Mouse (Mus musculus) neural tube, embryonic 14.5 days (tissue): ENCODE measurements around the gene Lrwd1. TPM values are rescaled to one million over a fixed set of nuclear protein-coding genes. Genes with fewer than 3 reads are reported as not detected.

Experiments used
- ATAC-seq: fragments of 200-750 bp; cut with Nextera tagmentation; 2 replicates; pipeline ENCODE4 v1.8.0; 2017; ENCODE audit warnings: low read depth, mild to moderate bottlenecking, moderate TSS enrichment, moderate library complexity
- H3K27ac ChIP-seq: fragments of 300-500 bp; sonication (generic); 2 replicates; pipeline ENCODE4 v1.5.1; 2014; ENCODE audit warnings: low read depth, mild to moderate bottlenecking, control low read depth, low read length, moderate library complexity, mixed read lengths
- H3K27me3 ChIP-seq: fragments of 300-500 bp; sonication (generic); 2 replicates; pipeline ENCODE4 v1.6.1; 2014; ENCODE audit warnings: low read length; ENCODE audit not compliant: control insufficient read depth, insufficient read depth
- H3K36me3 ChIP-seq: fragments of 300-500 bp; sonication (generic); 2 replicates; pipeline ENCODE4 v1.6.1; 2014; ENCODE audit warnings: low read length, mixed read lengths; ENCODE audit not compliant: control insufficient read depth, insufficient read depth
- H3K4me1 ChIP-seq: fragments of 300-500 bp; sonication (generic); 2 replicates; pipeline ENCODE4 v1.6.1; 2014; ENCODE audit warnings: low read length; ENCODE audit not compliant: control insufficient read depth, insufficient read depth
- H3K4me2 ChIP-seq: fragments of 300-500 bp; sonication (generic); 2 replicates; pipeline ENCODE4 v1.6.1; 2014; ENCODE audit warnings: mild to moderate bottlenecking, low read depth, low read length, control low read depth
- H3K4me3 ChIP-seq: fragments of 300-500 bp; sonication (generic); 2 replicates; pipeline ENCODE4 v1.5.1; 2014; ENCODE audit warnings: low read depth, low read length, control low read depth, mixed read lengths
- H3K9ac ChIP-seq: fragments of 300-500 bp; sonication (generic); replicated peaks from 2 replicates; pipeline ENCODE4 v1.6.1; 2014; ENCODE audit warnings: low read depth, mild to moderate bottlenecking, control low read depth, low read length, mixed read lengths
- H3K9me3 ChIP-seq: fragments of 300-500 bp; sonication (generic); 2 replicates; pipeline ENCODE4 v1.6.1; 2016; ENCODE audit warnings: low read length; ENCODE audit not compliant: control insufficient read depth
- WGBS: fragments of 180-500 bp; shearing (Covaris S2); extraction: QIAGEN DNeasy Blood & Tissue Kit; methylation state at CpG from one replicate; pipeline ENCODE4 v1.1.7; 2014; 5-methylcytosine and 5-hydroxymethylcytosine counted together
- microRNA-seq: library from miRNA; unstranded; fragments of <30 nt; microRNA quantifications from one replicate; pipeline ENCODE4, GENCODE M21; 2016
- polyA plus RNA-seq: library from polyadenylated mRNA; unstranded; fragments of >200 nt; fragmentation: Nextera tagmentation; extraction: Ambion mirVana; gene quantifications from 2 replicates; pipeline ENCODE4 v1.2.1, GENCODE M21; 2014

Gene Lrwd1
- polyA plus RNA-seq, 1 experiment from 2014 or later = 17.5 TPM

- Histone ChIP-seq H3K9me3 (no peaks in the 10 kb centered on the region), H3K36me3 (no peaks in the 10 kb centered on the region), H3K4me3 (no peak overlapping the region), H3K27ac (no peak overlapping the region), H3K9ac (no peak overlapping the region), H3K4me2 (no peak overlapping the region), H3K27me3 (no peaks in the 10 kb centered on the region), H3K4me1 (no peaks in the 10 kb centered on the region)
- WGBS = 63% methylated on average over 11 of the region's 11 CpGs
- ATAC-seq = no peak
Measured at GRCm38 (mm10) chr5:136073526-136073925, 62.3 kb downstream of the Lrwd1 start.

- Histone ChIP-seq H3K36me3 (no peaks in the 10 kb centered on the region), H3K4me2 (no peak overlapping the region), H3K4me1 (no peaks in the 10 kb centered on the region), H3K4me3 (no peak overlapping the region), H3K9ac (no peak overlapping the region), H3K9me3 (no peaks in the 10 kb centered on the region), H3K27me3 (no peaks in the 10 kb centered on the region), H3K27ac (no peak overlapping the region)
- 63% methylated on average over 6 of the region's 6 CpGs for WGBS
- no peak for ATAC-seq
Measured at GRCm38 (mm10) chr5:136073051-136073450, 62.8 kb downstream of the Lrwd1 start.

Small RNA genes within 50 kb of the gene (microRNA-seq; reads per million reads assigned to microRNA genes)
- 1.1 reads per million for gene Mir7035

Other genes starting within 250 kb of the Lrwd1 start
- 7.8 and 11.4 TPM in 2 replicates for gene Hspb1, start 248.2 kb downstream of the Lrwd1 start, polyA plus RNA-seq
- gene Ywhag, start 201.5 kb downstream of the Lrwd1 start, polyA plus RNA-seq = 419 and 431 TPM in 2 replicates
- 1.0 and 1.4 TPM in 2 replicates for gene Ssc4d, start 161.5 kb downstream of the Lrwd1 start, polyA plus RNA-seq
- gene Zp3, start 156.0 kb downstream of the Lrwd1 start, polyA plus RNA-seq = 0.29 TPM in 1 of 2 replicates, not detected in the other
- 18.9 and 23.3 TPM in 2 replicates for gene Dtx2, start 141.3 kb downstream of the Lrwd1 start, polyA plus RNA-seq
- gene Upk3b, start 97.6 kb downstream of the Lrwd1 start, polyA plus RNA-seq = not detected in 2 replicates
- gene Upk3bl, start 81.6 kb downstream of the Lrwd1 start, polyA plus RNA-seq = not detected in 2 replicates
- 15.0 and 19.8 TPM in 2 replicates for gene Rasa4, start 52.2 kb downstream of the Lrwd1 start, polyA plus RNA-seq
- gene Polr2j, start 19.4 kb downstream of the Lrwd1 start, polyA plus RNA-seq = 219 and 251 TPM in 2 replicates
- 17.6 and 18.4 TPM in 2 replicates for gene Alkbh4, start 72 bp upstream of the Lrwd1 start, polyA plus RNA-seq
- 34.0 and 41.0 TPM in 2 replicates for gene Orai2, start 34.6 kb upstream of the Lrwd1 start, polyA plus RNA-seq
- 63.6 and 71.8 TPM in 2 replicates for gene Prkrip1, start 62.9 kb upstream of the Lrwd1 start, polyA plus RNA-seq
- 23.8 and 25.3 TPM in 2 replicates for gene Sh2b2, start 110.5 kb upstream of the Lrwd1 start, polyA plus RNA-seq